Mouse (Mus musculus): ENCODE measurements around the gene Acbd4. TPM values are rescaled to one million over a fixed set of nuclear protein-coding genes. Genes with fewer than 3 reads are reported as not detected.

The Acbd4 gene
- total RNA-seq (2023; ENCODE audit: inconsistent age): 46.6 to 58.5 TPM (median 49.6 TPM) in 4 replicates

DNA sequence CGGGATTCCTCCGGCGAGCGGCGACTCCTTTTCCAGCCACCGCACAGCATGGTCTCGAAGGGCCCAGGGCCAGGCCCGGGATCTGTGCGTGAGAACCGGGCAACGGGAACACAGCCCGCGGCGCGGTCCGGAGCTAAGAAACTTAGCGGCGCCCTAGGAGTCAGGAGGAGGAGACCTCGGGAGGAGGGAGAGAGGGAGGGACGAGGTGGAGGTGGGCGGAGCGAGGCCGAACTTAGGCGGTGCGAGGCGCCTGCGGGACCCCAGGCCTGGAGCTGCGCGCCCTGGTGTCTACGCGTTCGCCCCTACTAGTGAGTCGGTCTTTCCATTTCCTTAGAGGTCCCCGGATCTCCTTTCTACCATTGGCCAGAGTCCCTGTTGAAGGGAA is at the start of gene Acbd4, which contains the start of gene Plcd3:
Acbd4 (plus strand) TSS at position 202 of the 385 bp plus-strand sequence.
Plcd3 (minus strand) TSS at position 178 of the 385 bp plus-strand sequence.

DNA sequence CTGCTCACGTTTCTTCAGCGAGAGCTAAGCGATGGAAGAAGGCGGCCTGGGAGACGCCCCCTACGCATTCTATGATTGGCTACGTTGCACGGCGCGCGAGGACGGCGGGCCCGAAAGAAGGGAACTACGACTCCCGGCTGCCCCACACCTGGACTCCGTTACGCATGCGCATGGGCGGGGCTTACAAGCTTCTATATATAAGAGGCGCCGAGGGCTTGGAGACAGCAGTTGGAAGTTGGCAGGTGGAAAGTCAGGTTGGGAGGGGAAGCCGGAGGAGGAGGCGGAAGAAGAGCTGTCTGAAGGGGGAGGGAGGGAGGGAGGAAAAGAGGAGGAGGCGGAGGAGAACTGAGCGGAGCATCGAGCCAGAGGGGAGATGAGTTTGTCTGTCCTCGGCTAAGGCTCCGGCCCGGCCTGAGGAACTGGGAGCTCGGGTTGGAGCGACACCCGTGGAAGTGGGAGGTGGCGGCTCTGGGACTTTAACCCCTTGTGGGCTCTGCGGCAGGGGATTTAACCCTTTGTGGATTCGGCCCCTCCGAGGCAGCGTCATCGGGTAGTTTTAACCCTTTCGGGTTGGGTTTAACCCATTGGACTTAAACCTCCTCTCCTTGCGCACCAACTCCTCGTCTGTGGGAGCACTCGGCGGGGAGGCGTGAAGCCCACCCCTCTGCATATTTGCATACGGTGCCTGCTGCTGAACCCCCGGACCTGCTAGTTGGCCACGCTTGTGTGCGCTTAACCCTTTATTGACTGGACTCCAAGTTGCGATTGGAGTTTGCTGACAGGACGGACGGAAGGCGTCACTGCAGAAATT is 14.7 kb downstream of the Acbd4 start, which contains the start of gene Hexim1:
Hexim1 (plus strand) TSS at position 224 of the 811 bp plus-strand sequence.

DNA sequence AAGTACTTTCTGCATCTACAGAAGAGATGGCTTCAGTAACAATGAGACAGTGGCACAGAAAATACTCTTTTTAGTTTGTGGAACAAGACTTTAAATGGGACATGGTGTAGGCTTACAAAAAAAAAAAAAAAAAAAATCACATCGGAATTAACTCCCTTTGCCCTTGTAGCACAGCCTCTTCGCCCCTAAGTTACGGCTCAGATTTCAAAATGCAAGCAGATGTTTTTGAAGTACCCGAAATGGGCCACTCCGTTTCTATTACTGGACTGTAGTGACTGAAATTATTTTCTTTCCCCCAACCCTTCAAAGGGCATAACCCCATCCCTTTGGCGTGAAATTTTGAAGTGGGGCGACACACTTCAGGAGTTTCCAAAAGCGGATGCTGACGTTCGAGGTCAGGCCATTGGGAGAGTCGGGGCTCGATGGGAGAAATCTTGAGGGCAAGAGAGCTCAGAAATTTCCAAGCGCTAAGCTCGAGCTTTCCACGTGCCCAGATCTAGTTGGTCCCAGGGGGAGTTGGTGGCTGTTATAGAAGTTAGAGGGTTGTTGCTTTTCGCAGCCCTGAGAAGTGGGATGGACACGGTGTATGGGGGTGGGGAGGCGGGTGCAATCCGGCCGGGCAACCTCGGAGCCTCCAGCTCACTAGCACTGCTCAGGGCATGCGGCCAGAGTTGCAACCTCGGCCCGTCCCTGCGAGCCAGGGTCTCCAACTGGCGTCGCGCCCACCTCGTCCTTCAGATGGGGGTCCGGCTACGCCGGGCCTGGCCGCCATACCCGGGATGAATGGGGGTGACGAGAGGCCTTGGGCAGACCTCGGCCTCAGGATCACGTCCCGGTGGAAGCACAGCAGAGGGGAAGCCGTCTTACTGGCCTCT is 30.5 kb downstream of the Acbd4 start, which contains the start of gene Hexim2:
Hexim2 (plus strand) TSS at position 729 of the 875 bp plus-strand sequence.

Other genes starting within 250 kb of the Acbd4 start
- gene Eftud2, start 220.7 kb upstream of the Acbd4 start, total RNA-seq (2023; ENCODE audit: inconsistent age): 130 to 159 TPM (median 135 TPM) in 4 replicates
- gene Ccdc103, start 220.5 kb upstream of the Acbd4 start, total RNA-seq (2023; ENCODE audit: inconsistent age): 0.26 TPM in 1 of 4 replicates, not detected in the others
- gene Fam187a, start 216.5 kb upstream of the Acbd4 start, total RNA-seq (2023; ENCODE audit: inconsistent age): not detected in 4 replicates
- gene Gfap, start 200.8 kb upstream of the Acbd4 start, total RNA-seq (2023; ENCODE audit: inconsistent age): not detected in 4 replicates
- 1.1 to 1.9 TPM (median 1.2 TPM) in 4 replicates for gene Kif18b, start 176.6 kb upstream of the Acbd4 start, total RNA-seq (2023; ENCODE audit: inconsistent age)
- not detected in 4 replicates for gene C1ql1, start 155.0 kb upstream of the Acbd4 start, total RNA-seq (2023; ENCODE audit: inconsistent age)
- gene Nmt1, start 73.5 kb upstream of the Acbd4 start, total RNA-seq (2023; ENCODE audit: inconsistent age): 58.0 to 62.2 TPM (median 59.9 TPM) in 4 replicates
- gene Dcakd, start 73.3 kb upstream of the Acbd4 start, total RNA-seq (2023; ENCODE audit: inconsistent age): 15.0 to 17.7 TPM (median 15.8 TPM) in 4 replicates
- gene Plcd3, start within 50 bp of the Acbd4 start, total RNA-seq (2023; ENCODE audit: inconsistent age): 2.7 to 4.7 TPM (median 3.8 TPM) in 4 replicates
- gene Hexim1, start 14.5 kb downstream of the Acbd4 start, total RNA-seq (2023; ENCODE audit: inconsistent age): 55.6 to 59.2 TPM (median 56.1 TPM) in 4 replicates
- 3.5 to 7.4 TPM (median 6.4 TPM) in 4 replicates for gene Hexim2, start 30.7 kb downstream of the Acbd4 start, total RNA-seq (2023; ENCODE audit: inconsistent age)
- 368 to 401 TPM (median 386 TPM) in 4 replicates for gene Fmnl1, start 69.4 kb downstream of the Acbd4 start, total RNA-seq (2023; ENCODE audit: inconsistent age)
- gene 1700023F06Rik, start 106.9 kb downstream of the Acbd4 start, total RNA-seq (2023; ENCODE audit: inconsistent age): not detected in 4 replicates
- not detected in 4 replicates for gene Spata32, start 116.8 kb downstream of the Acbd4 start, total RNA-seq (2023; ENCODE audit: inconsistent age)
- 56.0 to 63.2 TPM (median 59.6 TPM) in 4 replicates for gene Map3k14, start 165.8 kb downstream of the Acbd4 start, total RNA-seq (2023; ENCODE audit: inconsistent age)

Measured in B cell, adult (primary cell).